Mouse (Mus musculus) testis, adult 2 months (tissue): ENCODE results near the gene Slc29a3.

ENCODE experiments used
- CTCF ChIP-seq: fragments of 200-500 bp; IDR thresholded peaks from 2 replicates; pipeline ENCODE4 v1.5.1; 2012; ENCODE audit warnings: low read depth, mild to moderate bottlenecking, inconsistent platforms, low read length, moderate library complexity; ENCODE audit not compliant: control insufficient read depth, insufficient read depth, insufficient replicate concordance
- POLR2A ChIP-seq: fragments of 200-500 bp; IDR thresholded peaks from 2 replicates; pipeline ENCODE4 v1.6.1; 2012; ENCODE audit warnings: low read depth, mild to moderate bottlenecking, inconsistent platforms, low read length, moderate library complexity; ENCODE audit not compliant: control insufficient read depth

GRCm38 (mm10) chr10:60779628-60780027, 27.0 kb upstream of the Slc29a3 start:
- TF ChIP-seq CTCF (peak; percentile 98), POLR2A (no peak)
